Mouse (Mus musculus) mouse embryonic stem cell (cell line): ENCODE measurements around the gene Ang.

Experiments used
- in situ Hi-C, 2 experiments: fragments of 300-500 bp; cut with MboI; formaldehyde crosslinking; loops; 1 replicate in 1 of 2; 3 replicates in 1 of 2; pipeline ENCODE4 v1.14.3; 2019 to 2020; ENCODE audit warnings: low sequenced_read_pairs in 2 of 2, low pct_unique_long_range_greater_than_20kb in 1 of 2, mixed read lengths in 1 of 2; ENCODE audit not compliant: unreplicated experiment in 1 of 2

The Ang gene

GRCm38 (mm10) chr14:51090921-51091900 is at the start of gene Ang, which contains the start of gene Rnase4:
Gene Ang (plus strand): TSS chr14:51091150.
Gene Rnase4 (plus strand): TSS chr14:51091077.
- in situ Hi-C loops: loop anchor here in 1 of 2 experiments (10.0 kb wide), 1 partner anchor 684 kb away; the partner anchor contains the start of gene Ang4

GRCm38 (mm10) chr14:51041769-51042168 is 49.2 kb upstream of the Ang start, which contains the start of gene Rnase9:
Gene Rnase9 (minus strand): TSS chr14:51041869.
- in situ Hi-C loops: no loop called here

- in situ Hi-C loops: no loop called here
Observed at GRCm38 (mm10) chr14:51047846-51048245, 43.1 kb upstream of the Ang start.

GRCm38 (mm10) chr14:51050063-51050462 is 40.9 kb upstream of the Ang start, which contains the start of gene Rnase11:
Gene Rnase11 (minus strand): TSS chr14:51050163.
- in situ Hi-C loops: loop anchor here in 1 of 2 experiments (25.0 kb wide), 1 partner anchor 1238 kb away; no protein-coding TSS in a partner anchor

- in situ Hi-C loops: loop anchor here in 1 of 2 experiments (25.0 kb wide), 1 partner anchor 1240 kb away; no protein-coding TSS in a partner anchor
Observed at GRCm38 (mm10) chr14:51051941-51052340, 39.0 kb upstream of the Ang start.

- in situ Hi-C loops: loop anchor here in 1 of 2 experiments (25.0 kb wide), 1 partner anchor 1241 kb away; no protein-coding TSS in a partner anchor
Observed at GRCm38 (mm10) chr14:51053176-51053575, 37.8 kb upstream of the Ang start.

- in situ Hi-C loops: loop anchor here in 1 of 2 experiments (25.0 kb wide), 1 partner anchor 1242 kb away; no protein-coding TSS in a partner anchor
Observed at GRCm38 (mm10) chr14:51054243-51055237, 36.4 kb upstream of the Ang start.

- in situ Hi-C loops: loop anchor here in 1 of 2 experiments (25.0 kb wide), 1 partner anchor 1245 kb away; no protein-coding TSS in a partner anchor
Observed at GRCm38 (mm10) chr14:51057401-51057831, 33.5 kb upstream of the Ang start, which contains the start of gene Rnase12. Gene Rnase12 (minus strand): TSS chr14:51057661.

GRCm38 (mm10) chr14:51060761-51061160 is 30.2 kb upstream of the Ang start:
- in situ Hi-C loops: loop anchor here (5.0 to 25.0 kb wide), 3 partner anchors 33 to 1248 kb away; no protein-coding TSS in a partner anchor

GRCm38 (mm10) chr14:51068956-51069355 is 22.0 kb upstream of the Ang start:
- in situ Hi-C loops: loop anchor here (5.0 to 25.0 kb wide), 3 partner anchors 254 to 1257 kb away; partner anchors contain the start of genes Ccnb1ip1 (in 1 of the 2) and Parp2 (in 1 of the 2)

GRCm38 (mm10) chr14:51069617-51070016 is 21.3 kb upstream of the Ang start:
- in situ Hi-C loops: loop anchor here (5.0 to 25.0 kb wide), 3 partner anchors 255 to 1257 kb away; partner anchors contain the start of genes Ccnb1ip1 (in 1 of the 2) and Parp2 (in 1 of the 2)

GRCm38 (mm10) chr14:51074335-51074734 is 16.6 kb upstream of the Ang start, which contains the start of gene Olfr750:
Gene Olfr750 (minus strand): TSS chr14:51074435.
- in situ Hi-C loops: loop anchor here in 1 of 2 experiments (25.0 kb wide), 1 partner anchor 1262 kb away; no protein-coding TSS in a partner anchor

GRCm38 (mm10) chr14:51079180-51079579 is 11.8 kb upstream of the Ang start:
- in situ Hi-C loops: no loop called here

- in situ Hi-C loops: loop anchor here in 1 of 2 experiments (10.0 kb wide), 1 partner anchor 276 kb away; the partner anchor contains the start of genes Ccnb1ip1 and Parp2
Observed at GRCm38 (mm10) chr14:51081035-51081434, 9.9 kb upstream of the Ang start.

GRCm38 (mm10) chr14:51082599-51083581 is 8.1 kb upstream of the Ang start:
- in situ Hi-C loops: loop anchor here in 1 of 2 experiments (10.0 kb wide), 1 partner anchor 278 kb away; the partner anchor contains the start of genes Ccnb1ip1 and Parp2

- in situ Hi-C loops: loop anchor here in 1 of 2 experiments (10.0 kb wide), 1 partner anchor 279 kb away; the partner anchor contains the start of genes Ccnb1ip1 and Parp2
Observed at GRCm38 (mm10) chr14:51083805-51084204, 7.1 kb upstream of the Ang start.
